Mouse (Mus musculus) mature B cell (primary cell): Measurements from ENCODE around the gene Mtmr12.
"Not testable (repeated sequence)": the region's sequence is repeated elsewhere in the genome, so short reads cannot be mapped to it uniquely, and the experiment has no call there.

ENCODE experiments used
- in situ Hi-C: fragments of 300-500 bp; cut with MboI; formaldehyde crosslinking; loops from 2 replicates; pipeline ENCODE4 v1.14.3; 2019

The Mtmr12 gene

DNA sequence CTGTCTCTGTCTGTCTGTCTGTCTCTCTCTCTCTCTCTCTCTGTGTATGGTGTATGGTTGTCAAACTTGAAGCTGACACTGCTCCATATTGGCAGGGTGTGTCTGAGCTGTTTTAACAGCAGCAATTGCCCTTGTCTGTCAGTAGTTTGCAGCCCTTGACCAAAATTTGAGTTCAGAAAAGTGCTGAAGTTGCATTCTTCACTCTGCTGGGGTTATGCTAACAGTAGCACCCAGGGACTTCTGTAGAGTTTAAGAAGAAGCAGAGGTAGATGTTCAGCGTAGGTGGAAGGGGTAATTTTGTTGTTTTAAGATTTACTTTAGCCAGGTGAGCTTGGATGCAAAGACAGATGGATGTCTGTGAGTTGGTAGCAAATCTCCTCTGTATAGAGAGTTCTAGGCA is 7.4 kb downstream of the Mtmr12 start:
- in situ Hi-C loops: no loop called here

- in situ Hi-C loops: no loop called here
These were observed 9.9 kb downstream of the Mtmr12 start for GRCm38 (mm10) chr15:12214531-12215414.

DNA sequence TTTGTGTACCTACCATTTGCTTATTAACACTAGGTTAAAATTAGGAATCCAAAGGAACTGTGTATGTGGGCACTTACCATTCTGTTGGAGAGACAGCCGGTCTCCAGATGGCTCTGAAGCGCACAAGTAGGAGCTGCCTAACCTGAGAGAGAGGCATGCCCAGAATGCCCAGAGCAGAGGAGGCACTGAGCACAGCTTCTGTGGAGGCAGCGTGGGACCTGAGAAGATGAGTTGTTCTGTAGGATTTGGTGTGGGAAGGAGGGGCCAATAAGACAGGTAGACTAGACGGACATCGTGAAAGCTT is 10.5 kb downstream of the Mtmr12 start:
- in situ Hi-C loops: no loop called here

DNA sequence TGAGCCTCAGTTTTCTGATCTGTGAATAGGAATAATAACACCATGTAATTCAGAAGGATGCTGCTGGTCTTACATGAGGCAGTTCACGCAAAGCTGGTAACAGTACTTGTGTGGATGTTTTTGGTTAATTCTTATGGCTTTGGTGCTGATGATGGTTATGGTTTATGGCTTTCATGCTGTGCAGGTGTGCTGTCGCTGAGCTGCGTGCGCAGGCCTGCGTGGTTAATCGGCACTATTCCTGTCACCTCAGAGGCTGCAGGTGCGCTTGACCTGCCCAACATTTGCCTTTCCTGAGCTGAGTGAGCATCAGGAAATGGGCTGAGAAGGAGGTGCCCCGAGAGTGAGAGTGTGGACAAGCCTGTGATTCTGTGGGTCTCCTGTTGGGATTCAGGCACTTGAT is 11.3 kb downstream of the Mtmr12 start:
- in situ Hi-C loops: no loop called here

GRCm38 (mm10) chr15:12216798-12217197 is 12.0 kb downstream of the Mtmr12 start:
- in situ Hi-C loops: no loop called here

DNA sequence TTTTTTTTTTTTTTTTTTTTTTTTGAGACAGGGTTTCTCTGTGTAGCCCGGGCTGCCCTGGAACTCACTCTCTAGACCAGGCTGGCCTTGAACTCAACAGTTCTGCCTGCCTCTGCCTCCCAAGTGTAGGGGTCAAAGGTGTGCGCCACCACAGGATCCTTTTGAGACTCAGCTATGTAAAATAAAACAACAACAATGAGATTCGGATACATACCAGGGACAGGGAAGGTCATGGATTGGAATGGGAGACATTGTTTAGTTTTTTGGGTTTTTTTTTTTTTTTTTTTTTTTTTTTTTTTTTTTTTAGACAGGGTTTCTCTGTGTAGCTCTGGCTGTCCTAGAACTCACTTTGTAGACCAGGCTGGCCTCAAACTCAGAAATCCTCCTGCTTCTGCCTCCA is 12.5 kb downstream of the Mtmr12 start:
- in situ Hi-C loops: not testable (repeated sequence)

GRCm38 (mm10) chr15:12217849-12218248 is 13.0 kb downstream of the Mtmr12 start:
- in situ Hi-C loops: no loop called here

GRCm38 (mm10) chr15:12218583-12219382 is 14.0 kb downstream of the Mtmr12 start:
- in situ Hi-C loops: no loop called here

- in situ Hi-C loops: no loop called here
These were observed 16.3 kb downstream of the Mtmr12 start for GRCm38 (mm10) chr15:12221131-12221530.

GRCm38 (mm10) chr15:12222564-12223302 is 17.9 kb downstream of the Mtmr12 start:
- in situ Hi-C loops: no loop called here

DNA sequence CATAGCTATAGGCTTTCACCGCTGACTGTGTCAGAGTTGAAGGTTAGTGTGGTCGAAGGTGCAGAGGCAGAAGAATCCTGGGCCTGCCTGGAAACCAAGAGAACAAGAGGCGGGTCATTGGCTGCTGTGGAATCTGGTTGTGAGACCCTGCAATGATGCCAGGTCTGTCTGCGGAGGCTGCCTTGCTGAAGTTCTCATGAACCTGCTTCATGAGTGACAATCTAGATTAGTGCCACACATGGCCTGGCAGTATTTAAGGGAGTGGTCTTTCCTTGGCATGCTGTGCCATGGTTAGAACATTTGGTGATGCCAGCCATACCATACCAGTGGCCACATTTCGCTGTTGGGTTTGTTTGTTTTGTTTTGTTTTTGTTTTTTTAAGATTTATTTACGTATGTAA is 18.6 kb downstream of the Mtmr12 start:
- in situ Hi-C loops: no loop called here

DNA sequence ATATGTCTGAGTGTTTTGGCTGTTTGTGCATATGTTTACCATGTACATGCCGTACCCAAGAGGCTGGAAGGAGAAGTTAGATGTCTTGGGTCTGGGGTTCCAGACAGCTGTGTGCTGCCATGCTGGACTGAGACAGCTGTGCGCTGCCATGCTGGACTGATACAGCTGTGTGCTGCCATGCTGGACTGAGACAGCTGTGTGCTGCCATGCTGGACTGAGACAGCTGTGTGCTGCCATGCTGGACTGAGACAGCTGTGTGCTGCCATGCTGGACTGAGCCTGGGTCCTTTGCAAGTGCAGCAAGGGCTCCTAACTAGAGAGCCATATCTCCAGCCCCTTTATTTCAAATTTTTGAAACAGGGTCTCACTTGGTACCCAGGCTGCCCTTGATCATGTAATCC is 19.4 kb downstream of the Mtmr12 start:
- in situ Hi-C loops: no loop called here

GRCm38 (mm10) chr15:12225062-12225461 is 20.2 kb downstream of the Mtmr12 start:
- in situ Hi-C loops: no loop called here

GRCm38 (mm10) chr15:12226908-12227307 is 22.1 kb downstream of the Mtmr12 start:
- in situ Hi-C loops: no loop called here

DNA sequence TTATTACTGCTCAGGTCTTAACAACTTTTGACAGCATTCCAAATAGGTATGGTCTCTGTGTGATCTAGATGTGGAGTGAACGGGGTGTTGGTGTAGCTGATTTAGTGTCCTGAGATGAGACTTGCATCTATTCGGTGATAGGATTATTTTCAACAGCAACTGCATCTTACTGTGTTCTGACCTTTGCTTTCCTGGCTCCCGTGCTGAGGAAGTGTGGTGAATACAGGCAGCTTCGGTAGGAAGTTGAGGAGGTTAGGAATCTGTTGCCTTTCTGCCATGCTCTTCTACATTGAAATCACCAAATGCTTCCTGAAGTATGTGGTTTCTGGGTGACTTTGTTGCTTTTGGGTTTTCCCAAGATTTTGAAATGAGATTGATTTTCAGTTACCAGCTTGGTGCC is 22.5 kb downstream of the Mtmr12 start:
- in situ Hi-C loops: no loop called here

GRCm38 (mm10) chr15:12229603-12230242 is 24.9 kb downstream of the Mtmr12 start:
- in situ Hi-C loops: no loop called here

GRCm38 (mm10) chr15:12230243-12230935 is 25.6 kb downstream of the Mtmr12 start:
- in situ Hi-C loops: no loop called here

GRCm38 (mm10) chr15:12231462-12231861 is 26.6 kb downstream of the Mtmr12 start:
- in situ Hi-C loops: no loop called here

- in situ Hi-C loops: no loop called here
These were observed 27.6 kb downstream of the Mtmr12 start for GRCm38 (mm10) chr15:12232429-12232828.

DNA sequence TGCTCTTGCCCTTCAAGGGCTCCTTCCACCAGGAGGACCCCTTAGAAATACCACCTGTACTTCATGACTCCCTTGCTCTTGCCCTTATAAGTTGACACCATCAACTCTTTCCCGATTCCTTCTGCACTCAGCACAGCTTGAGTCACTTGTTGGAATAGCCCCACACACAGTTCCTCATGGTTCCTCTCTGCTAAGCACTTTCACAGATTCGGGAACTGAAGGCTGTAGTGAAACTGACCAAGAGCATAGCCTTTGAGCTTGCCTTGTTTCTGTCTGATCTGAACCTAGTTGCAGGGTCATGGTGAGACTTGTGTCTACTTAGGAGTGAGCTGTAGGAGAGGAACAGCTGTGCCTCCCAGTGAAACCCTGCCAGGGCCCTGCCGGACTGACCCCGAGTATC is 28.2 kb downstream of the Mtmr12 start:
- in situ Hi-C loops: no loop called here

DNA sequence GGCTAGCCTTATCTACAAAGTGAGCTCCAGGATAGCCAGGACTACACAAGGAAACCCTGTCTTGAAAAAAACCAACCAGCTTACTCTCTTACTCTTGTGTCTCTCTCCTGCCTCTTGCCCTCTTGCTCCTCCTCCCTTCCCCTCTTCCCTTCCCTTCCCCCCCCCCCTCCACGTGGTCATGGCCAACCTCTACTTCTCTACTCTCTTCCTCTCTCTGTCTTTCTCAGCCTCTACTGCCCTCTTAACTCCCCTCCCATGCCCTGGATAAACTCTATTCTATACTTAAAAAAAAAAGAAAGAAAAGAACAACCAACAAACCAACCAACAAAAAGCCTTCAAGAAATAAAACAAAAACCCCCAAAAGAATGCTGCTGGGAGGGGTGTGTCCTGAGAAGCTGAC is 30.7 kb downstream of the Mtmr12 start:
- in situ Hi-C loops: no loop called here
